Mouse (Mus musculus) olfactory bulb, adult 2 months (tissue): ENCODE results near the gene Gm21988.

Experiments used
- CTCF ChIP-seq: fragments of 200-500 bp; IDR thresholded peaks from 2 replicates; pipeline ENCODE4 v1.5.1; 2012; ENCODE audit warnings: low read depth, mild to moderate bottlenecking, low read length, moderate library complexity; ENCODE audit not compliant: insufficient read depth
- POLR2A ChIP-seq: fragments of 200-500 bp; IDR thresholded peaks from 2 replicates; pipeline ENCODE4 v1.6.1; 2012; ENCODE audit warnings: mild to moderate bottlenecking, low read depth, low read length, moderate library complexity; ENCODE audit not compliant: insufficient read depth

- no peak for TF ChIP-seq CTCF
- no peak for TF ChIP-seq POLR2A
These were observed 48.5 kb upstream of the Gm21988 start for GRCm38 (mm10) chr11:70288102-70288501.
